Mouse (Mus musculus): ENCODE measurements at regions not wholly inside any gene's neighbourhood (a gene's known extent, or its start where the extent isn't known, plus 50 kb on each side); places are given as distances from the start of the nearest gene placed in this dataset.
A peak's percentile ranks its signal among the peaks of the same experiment; 100 is the strongest.

DNA sequence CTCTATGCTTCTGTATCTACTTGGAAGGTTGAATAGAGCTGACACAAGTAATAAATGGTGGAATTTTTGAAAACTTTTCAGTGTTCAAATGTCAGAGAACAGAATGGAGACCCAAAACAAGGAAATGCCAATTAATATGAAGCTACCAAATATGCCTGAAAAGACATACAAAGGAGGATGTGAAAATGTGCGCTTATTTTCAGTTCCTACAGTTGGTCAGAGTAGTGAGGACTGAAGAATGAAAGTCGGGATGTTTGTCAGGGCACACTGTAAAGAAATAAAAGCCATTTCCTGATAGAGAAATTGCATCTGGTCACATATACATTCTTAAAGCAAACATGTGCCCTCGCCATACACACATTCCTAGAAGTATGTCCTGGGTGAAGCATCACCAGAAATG, 56.0 kb upstream of the Dkk2 start:
- H3K4me2 ChIP-seq (replicated peaks; ENCODE audit: low read depth, low read length), result no peak overlapping the region
- no peaks in the 10 kb centered on the region for H3K27me3 ChIP-seq (ENCODE audit: insufficient read depth, low read length)
- WGBS, result 90% methylated on average over 3 of the region's 3 CpGs
- H3K4me1 ChIP-seq (ENCODE audit: insufficient read depth, low read length), result peaks cover 6% of the 10 kb centered on the region; the same call in 1 of the 2 replicates
- H3K9me3 ChIP-seq (ENCODE audit: low read length), result no peaks in the 10 kb centered on the region
- no peak overlapping the region for H3K9ac ChIP-seq (replicated peaks; ENCODE audit: low read length)
- H3K4me3 ChIP-seq (ENCODE audit: low read length), result no peak overlapping the region
- H3K27ac ChIP-seq (ENCODE audit: low read length), result no peak overlapping the region
- H3K36me3 ChIP-seq (ENCODE audit: insufficient read depth, low read length), result no peaks in the 10 kb centered on the region
- no peak for ATAC-seq (ENCODE audit: low FRiP score, low TSS enrichment)

DNA sequence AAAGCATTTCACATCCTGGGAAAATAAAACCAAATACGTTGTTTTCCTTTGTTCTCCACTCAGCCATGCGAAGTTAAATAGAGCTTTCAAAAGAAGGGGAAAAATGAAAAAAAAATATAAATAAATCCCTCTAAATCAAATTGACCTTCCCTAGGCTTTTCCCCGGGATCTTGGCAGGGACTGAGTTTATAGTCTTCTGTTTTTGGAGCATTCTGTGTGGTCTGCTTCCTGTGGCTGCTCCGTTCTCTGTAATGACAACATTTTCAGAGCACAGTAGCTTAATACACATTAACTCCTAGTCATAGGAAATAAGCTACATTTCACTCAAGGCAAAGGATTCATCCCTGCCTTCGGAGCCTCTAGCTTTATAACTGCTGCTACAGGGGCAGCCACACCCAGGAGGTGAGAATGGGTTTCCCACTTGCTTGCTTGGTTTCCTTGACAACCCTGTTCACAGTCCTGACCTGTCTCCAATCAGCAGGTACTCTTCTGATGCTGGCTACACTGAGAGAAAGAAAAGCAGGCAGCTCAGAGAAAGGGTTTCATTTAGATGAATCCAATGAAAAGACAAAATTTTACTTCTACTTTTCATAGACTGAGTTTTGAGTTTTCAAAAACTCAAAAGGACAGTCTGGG, 51.9 kb upstream of the Dkk2 start:
- ATAC-seq (ENCODE audit: low FRiP score, low TSS enrichment), result peak; percentile 61; the same call in 1 of the 2 replicates
- Histone ChIP-seq H3K36me3 (ENCODE audit: insufficient read depth, low read length) (no peaks in the 10 kb centered on the region), H3K9me3 (ENCODE audit: low read length) (no peaks in the 10 kb centered on the region), H3K9ac (replicated peaks; ENCODE audit: low read length) (no peak overlapping the region), H3K4me3 (ENCODE audit: low read length) (no peak overlapping the region), H3K4me1 (ENCODE audit: insufficient read depth, low read length) (peaks cover 6% of the 10 kb centered on the region; the same call in 1 of the 2 replicates), H3K27me3 (ENCODE audit: insufficient read depth, low read length) (no peaks in the 10 kb centered on the region), H3K27ac (ENCODE audit: low read length) (peak overlapping the region; percentile 64; the same call in 1 of the 2 replicates), H3K4me2 (replicated peaks; ENCODE audit: low read depth, low read length) (no peak overlapping the region)
- 14% methylated on average over 5 of the region's 5 CpGs for WGBS

DNA sequence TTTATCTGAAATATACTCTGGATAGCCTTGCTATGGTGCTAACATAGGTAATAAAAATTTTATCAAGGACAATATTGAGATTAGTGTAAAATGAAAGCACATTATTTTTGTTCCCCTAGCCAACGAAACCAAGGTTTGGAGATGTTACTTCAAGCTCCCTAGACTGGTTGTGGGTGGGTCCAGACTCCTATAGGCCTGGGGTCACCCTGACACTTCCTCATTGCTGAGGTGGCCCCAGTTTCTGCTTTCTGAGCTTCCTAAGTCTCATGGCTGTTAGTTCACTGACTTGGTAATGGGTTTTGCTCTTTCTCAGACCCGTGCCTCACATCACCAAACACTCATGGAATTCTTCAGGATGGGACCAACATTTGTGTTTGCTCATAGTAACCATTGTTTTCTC, 49.9 kb upstream of the Dkk2 start:
- no peak overlapping the region for H3K4me2 ChIP-seq (replicated peaks; ENCODE audit: low read depth, low read length)
- WGBS, result 71% methylated on average over 2 of the region's 2 CpGs

More for the DNA sequence above, 49.9 kb upstream of the Dkk2 start:
- H3K9me3 ChIP-seq (ENCODE audit: low read length), result no peaks in the 10 kb centered on the region
- H3K27ac ChIP-seq (ENCODE audit: low read length), result no peak overlapping the region
- H3K36me3 ChIP-seq (ENCODE audit: insufficient read depth, low read length), result no peaks in the 10 kb centered on the region
- no peaks in the 10 kb centered on the region for H3K27me3 ChIP-seq (ENCODE audit: insufficient read depth, low read length)
- H3K9ac ChIP-seq (replicated peaks; ENCODE audit: low read length), result no peak overlapping the region
- ATAC-seq (ENCODE audit: low FRiP score, low TSS enrichment), result no peak
- H3K4me1 ChIP-seq (ENCODE audit: insufficient read depth, low read length), result peaks cover 6% of the 10 kb centered on the region; the same call in 1 of the 2 replicates
- no peak overlapping the region for H3K4me3 ChIP-seq (ENCODE audit: low read length)
